Mouse (Mus musculus) lung, adult 2 months (tissue): ENCODE measurements around the gene Commd1.

ENCODE experiments used
- CTCF ChIP-seq: fragments of 200-500 bp; IDR thresholded peaks from 2 replicates; pipeline ENCODE4 v1.5.1; 2011; ENCODE audit warnings: mild to moderate bottlenecking, low read length, control low read depth; ENCODE audit not compliant: insufficient read depth
- POLR2A ChIP-seq: fragments of 200-500 bp; IDR thresholded peaks from 2 replicates; pipeline ENCODE4 v1.6.1; 2011; ENCODE audit warnings: low read depth, mild to moderate bottlenecking, control low read depth, low read length, borderline replicate concordance; ENCODE audit errors: extremely low read depth

- TF ChIP-seq POLR2A (no peak), CTCF (no peak)
Observed at GRCm38 (mm10) chr11:22957791-22958374, 24.3 kb downstream of the Commd1 start.
